Mouse (Mus musculus) CH12.LX (cell line): ENCODE measurements around the gene Dnajb5. TPM values are rescaled to one million over a fixed set of nuclear protein-coding genes. Genes with fewer than 3 reads are reported as not detected.

ENCODE experiments used
- DNase-seq: peaks from one replicate; pipeline ENCODE4 v3.0.0-alpha.2; 2013; ENCODE audit errors: extremely low read depth
- H3K27ac ChIP-seq: 2 replicates; pipeline ENCODE4 v1.5.1; 2012; ENCODE audit warnings: low read depth, mild to moderate bottlenecking, control low read depth, moderate library complexity; ENCODE audit not compliant: insufficient read depth
- H3K27me3 ChIP-seq: replicated peaks from 2 replicates; pipeline ENCODE3; 2012; ENCODE audit warnings: inconsistent platforms
- H3K36me3 ChIP-seq, 2 experiments: replicated peaks in 1 of 2; 2 replicates each; pipeline versions ENCODE3 to v1.6.1; 2012; ENCODE audit warnings: inconsistent platforms in 1 of 2, low read length in 1 of 2, mild to moderate bottlenecking in 1 of 2, mixed read lengths in 1 of 2, moderate library complexity in 1 of 2; ENCODE audit not compliant: control insufficient read depth in 1 of 2, insufficient read depth in 1 of 2
- H3K4me1 ChIP-seq, 2 experiments: 2 replicates each; pipeline ENCODE4 v1.6.1; 2012; ENCODE audit warnings: inconsistent platforms in 1 of 2, moderate library complexity in 1 of 2; ENCODE audit not compliant: insufficient read depth in 2 of 2, control insufficient read depth in 1 of 2
- H3K4me2 ChIP-seq: 2 replicates; pipeline ENCODE4 v1.6.1; 2012; ENCODE audit warnings: low read depth, mild to moderate bottlenecking, control low read depth; ENCODE audit not compliant: poor library complexity, insufficient read depth, severe bottlenecking
- H3K4me3 ChIP-seq, 3 experiments: fragments of 150-350 bp in 1 of 3; sonication (generic) in 1 of 3; replicated peaks in 1 of 3; 2 replicates each; pipeline versions ENCODE3 to v1.5.1; 2011 to 2012; ENCODE audit warnings: low read depth in 2 of 3, low read length in 2 of 3, mild to moderate bottlenecking in 2 of 3, moderate library complexity in 2 of 3, control low read depth in 1 of 3, improper control_type of control experiment in 1 of 3, inconsistent platforms in 1 of 3, mixed read lengths in 1 of 3; ENCODE audit not compliant: poor library complexity in 1 of 3
- H3K79me2 ChIP-seq: replicated peaks from 2 replicates; pipeline ENCODE4 v1.6.1; 2012; ENCODE audit warnings: mild to moderate bottlenecking, moderate library complexity; ENCODE audit not compliant: control insufficient read depth, poor library complexity, insufficient read depth, severe bottlenecking; ENCODE audit errors: extremely low read depth
- H3K9ac ChIP-seq: 2 replicates; pipeline ENCODE4 v1.6.1; 2012; ENCODE audit warnings: low read depth, mild to moderate bottlenecking, control low read depth, moderate library complexity; ENCODE audit not compliant: insufficient read depth
- H3K9me3 ChIP-seq: replicated peaks from 2 replicates; pipeline ENCODE3; 2012; ENCODE audit warnings: low read length, inconsistent platforms, mixed read lengths
- BHLHE40 ChIP-seq: IDR thresholded peaks from 2 replicates; pipeline ENCODE4 v1.6.1; 2011; ENCODE audit warnings: mild to moderate bottlenecking, low read depth, low read length, improper control_type of control experiment
- CHD1 ChIP-seq: IDR thresholded peaks from 2 replicates; pipeline ENCODE4 v1.6.1; 2012; ENCODE audit warnings: low read depth, low read length, improper control_type of control experiment, inconsistent platforms
- CHD2 ChIP-seq: IDR thresholded peaks from 2 replicates; pipeline ENCODE4 v1.6.1; 2011; ENCODE audit warnings: low read length, improper control_type of control experiment
- CTCF ChIP-seq, 2 experiments: IDR thresholded peaks in 1 of 2; conservative IDR thresholded peaks in 1 of 2; 2 replicates each; pipeline ENCODE4 v1.5.1; 2011 to 2012; ENCODE audit warnings: low read depth in 2 of 2, low read length in 2 of 2, improper control_type of control experiment in 1 of 2, inconsistent platforms in 1 of 2, mild to moderate bottlenecking in 1 of 2, moderate library complexity in 1 of 2
- ELF1 ChIP-seq: IDR thresholded peaks from 2 replicates; pipeline ENCODE4 v1.6.1; 2014; ENCODE audit warnings: low read depth, mild to moderate bottlenecking, inconsistent platforms, low read length, improper control_type of control experiment
- EP300 ChIP-seq: IDR thresholded peaks from 2 replicates; pipeline ENCODE4 v1.6.1; 2011; ENCODE audit warnings: low read length, improper control_type of control experiment
- ETS1 ChIP-seq: conservative IDR thresholded peaks from 2 replicates; pipeline ENCODE4 v1.6.1; 2012; ENCODE audit warnings: low read depth, mild to moderate bottlenecking, inconsistent platforms, low read length, improper control_type of control experiment, moderate library complexity
- GABPA ChIP-seq: IDR thresholded peaks from 2 replicates; pipeline ENCODE4 v1.6.1; 2012; ENCODE audit warnings: low read depth, low read length, improper control_type of control experiment, inconsistent platforms; ENCODE audit not compliant: insufficient replicate concordance
- IRF4 ChIP-seq: IDR thresholded peaks from 2 replicates; pipeline ENCODE4 v1.6.1; 2014; ENCODE audit warnings: low read depth, mild to moderate bottlenecking, inconsistent platforms, low read length, improper control_type of control experiment
- JUND ChIP-seq: conservative IDR thresholded peaks from 2 replicates; pipeline ENCODE4 v1.6.1; 2011; ENCODE audit warnings: low read depth, low read length, improper control_type of control experiment
- MAX ChIP-seq: IDR thresholded peaks from 2 replicates; pipeline ENCODE4 v1.6.1; 2011; ENCODE audit warnings: low read length, improper control_type of control experiment
- MEF2A ChIP-seq: IDR thresholded peaks from 2 replicates; pipeline ENCODE4 v1.6.1; 2014; ENCODE audit warnings: low read depth, mild to moderate bottlenecking, inconsistent platforms, low read length, improper control_type of control experiment, borderline replicate concordance
- NELFE ChIP-seq: IDR thresholded peaks from 2 replicates; pipeline ENCODE4 v1.6.1; 2011; ENCODE audit warnings: low read depth, low read length, improper control_type of control experiment
- PAX5 ChIP-seq: IDR thresholded peaks from 2 replicates; pipeline ENCODE4 v1.6.1; 2012; ENCODE audit warnings: low read length, inconsistent platforms, mixed read lengths
- POLR2A ChIP-seq: IDR thresholded peaks from 2 replicates; pipeline ENCODE4 v1.6.1; 2011; ENCODE audit warnings: low read depth, mild to moderate bottlenecking, improper control_type of control experiment, low read length
- RAD21 ChIP-seq: IDR thresholded peaks from 2 replicates; pipeline ENCODE4 v1.6.1; 2011; ENCODE audit warnings: low read depth, mild to moderate bottlenecking, low read length, improper control_type of control experiment, moderate library complexity
- RCOR1 ChIP-seq: conservative IDR thresholded peaks from 2 replicates; pipeline ENCODE4 v1.6.1; 2012; ENCODE audit warnings: low read depth, mild to moderate bottlenecking, inconsistent platforms, low read length, improper control_type of control experiment
- SIN3A ChIP-seq: IDR thresholded peaks from 2 replicates; pipeline ENCODE4 v1.6.1; 2012; ENCODE audit warnings: low read length, improper control_type of control experiment, inconsistent platforms
- SMC3 ChIP-seq: IDR thresholded peaks from 2 replicates; pipeline ENCODE4 v1.6.1; 2011; ENCODE audit warnings: low read depth, low read length, improper control_type of control experiment
- TCF12 ChIP-seq: IDR thresholded peaks from 2 replicates; pipeline ENCODE4 v1.6.1; 2014; ENCODE audit warnings: low read depth, mild to moderate bottlenecking, inconsistent platforms, low read length, improper control_type of control experiment
- UBTF ChIP-seq: IDR thresholded peaks from 2 replicates; pipeline ENCODE4 v1.6.1; 2012; ENCODE audit warnings: low read depth, mild to moderate bottlenecking, inconsistent platforms, low read length, improper control_type of control experiment, moderate library complexity
- USF2 ChIP-seq: conservative IDR thresholded peaks from 2 replicates; pipeline ENCODE4 v1.6.1; 2011; ENCODE audit warnings: low read depth, low read length, improper control_type of control experiment
- ZC3H11A ChIP-seq: IDR thresholded peaks from 2 replicates; pipeline ENCODE4 v1.6.1; 2012; ENCODE audit warnings: low read depth, mild to moderate bottlenecking, inconsistent platforms, low read length, improper control_type of control experiment
- ZMIZ1 ChIP-seq: IDR thresholded peaks from 2 replicates; pipeline ENCODE4 v1.6.1; 2012; ENCODE audit warnings: low read depth, mild to moderate bottlenecking, inconsistent platforms, low read length, improper control_type of control experiment
- dilution Hi-C: fragments of 300-500 bp; cut with MboI; formaldehyde crosslinking; loops from 2 replicates; pipeline ENCODE4 v1.14.3; 2020; ENCODE audit warnings: low sequenced_read_pairs; ENCODE audit not compliant: extremely low pct_unique_long_range_greater_than_20kb, extremely low pct_ligation_motif_present
- in situ Hi-C: fragments of 300-500 bp; cut with MboI; formaldehyde crosslinking; loops from 3 replicates; pipeline ENCODE4 v1.14.3; 2019; ENCODE audit warnings: low sequenced_read_pairs, low pct_ligation_motif_present, low pct_unique_long_range_greater_than_20kb, mixed read lengths
- polyA plus RNA-seq: library from polyadenylated mRNA; unstranded; fragments of >175 nt; gene quantifications from 2 replicates; pipeline ENCODE4 v1.2.1, GENCODE M21; 2012; ENCODE audit warnings: low read depth; ENCODE audit not compliant: insufficient read length
- total RNA-seq, 2 experiments: library from RNA; depleted of rRNA; stranded (reverse); fragments of 300-350 nt in 1 of 2; fragments of >200 nt in 1 of 2; gene quantifications; 2 replicates each; pipeline ENCODE4 v1.2.3; 2012 to 2014

The Dnajb5 gene
- total and polyA plus RNA-seq, 3 experiments, result 1.9 to 3.9 (median 2.7) TPM

GRCm38 (mm10) chr4:42988296-42988695 is 38.7 kb downstream of the Dnajb5 start:
- peak; percentile 15 for DNase-seq
- no peak for TF ChIP-seq ETS1
- peak; percentile 15 to 28; a peak in 3 of 4 replicates for TF ChIP-seq CTCF (conservative IDR thresholded peaks at IDR 0.05 in 1 of 2, IDR thresholded peaks at IDR 0.05 in 1 of 2; ENCODE audit: low read depth in 2 of 2, low read length in 2 of 2)
- H3K9me3 ChIP-seq, result no peaks in the 10 kb centered on the region
- H3K27ac ChIP-seq, result no peak overlapping the region
- H3K4me2 ChIP-seq, result no peak overlapping the region
- dilution Hi-C loops, result no loop called here
- in situ Hi-C loops, result no loop called here
- H3K9ac ChIP-seq, result no peak overlapping the region
- H3K4me1 ChIP-seq, result no peaks in the 10 kb centered on the region
- H3K27me3 ChIP-seq, result no peaks in the 10 kb centered on the region
- H3K79me2 ChIP-seq, result peaks cover 22% of the 10 kb centered on the region
- H3K4me3 ChIP-seq, result no peak overlapping the region
- peaks cover 86 to 96% of the 10 kb centered on the region in 2 experiments for H3K36me3 ChIP-seq

GRCm38 (mm10) chr4:42998022-42998421 is 48.4 kb downstream of the Dnajb5 start:
- in situ Hi-C loops, result no loop called here
- Histone ChIP-seq H3K27me3 (no peaks in the 10 kb centered on the region), H3K36me3 (peaks cover 23 to 55% of the 10 kb centered on the region in 2 experiments), H3K4me2 (peak overlapping the region; percentile 100), H3K4me1 (peaks cover 0 to 19% of the 10 kb centered on the region in 2 experiments; a peak in 2 of 4 replicates), H3K4me3 (peak overlapping the region in 2 of 3 experiments; percentile 36 to 88), H3K9me3 (no peaks in the 10 kb centered on the region), H3K79me2 (peaks cover 56% of the 10 kb centered on the region), H3K27ac (no peak overlapping the region), H3K9ac (peak overlapping the region; percentile 96)
- DNase-seq, result no peak
- TF ChIP-seq CHD2, result no peak
- TF ChIP-seq ZMIZ1, result no peak
- no peak for TF ChIP-seq EP300
- TF ChIP-seq TCF12, result no peak
- TF ChIP-seq BHLHE40, result no peak
- dilution Hi-C loops, result no loop called here

GRCm38 (mm10) chr4:42999451-43000140 is 50.0 kb downstream of the Dnajb5 start:
- dilution Hi-C loops, result no loop called here
- H3K27ac ChIP-seq, result peak overlapping the region; percentile 94
- DNase-seq, result peak; percentile 64
- peaks cover 0 to 19% of the 10 kb centered on the region in 2 experiments; a peak in 2 of 4 replicates for H3K4me1 ChIP-seq
- in situ Hi-C loops, result loop anchor here (25.0 kb wide), 1 partner anchor 563 kb away; the partner anchor contains the start of genes Creb3 and Tln1
- peaks cover 51% of the 10 kb centered on the region for H3K79me2 ChIP-seq
- no peaks in the 10 kb centered on the region for H3K9me3 ChIP-seq
- H3K9ac ChIP-seq, result peak overlapping the region; percentile 96
- H3K4me2 ChIP-seq, result no peak overlapping the region
- peak overlapping the region; percentile 80 to 98 (median 88) for H3K4me3 ChIP-seq
- H3K36me3 ChIP-seq, result peaks cover 18 to 54% of the 10 kb centered on the region in 2 experiments
- no peaks in the 10 kb centered on the region for H3K27me3 ChIP-seq
- TF ChIP-seq USF2 (peak; percentile 50), CHD2 (peak; percentile 44; the same call in 1 of the 2 replicates), PAX5 (no peak), IRF4 (0 out of 2 replicates have a peak, but pooled peaks have one; percentile 22), SIN3A (peak; percentile 93), RCOR1 (no peak), SMC3 (no peak), EP300 (no peak), UBTF (peak; percentile 88), ZC3H11A (no peak), MAX (peak; percentile 80; the same call in 1 of the 2 replicates), POLR2A (peak; percentile 48; the same call in 1 of the 2 replicates), CHD1 (0 out of 2 replicates have a peak, but pooled peaks have one; percentile 58), NELFE (peak; percentile 32; the same call in 1 of the 2 replicates), ETS1 (0 out of 2 replicates have a peak, but pooled peaks have one; percentile 18), GABPA (no peak), ELF1 (peak; percentile 59; the same call in 1 of the 2 replicates), RAD21 (no peak), MEF2A (no peak), JUND (no peak), BHLHE40 (0 out of 2 replicates have a peak, but pooled peaks have one; percentile 13)
